ENCODE assay signal across 9 mouse cellular contexts in genomic region chr3:92153322-92153721, GRCm38 (mm10). TPM values are rescaled to one million over a fixed set of nuclear protein-coding genes. Genes with fewer than 3 reads are reported as not detected.
DNase-seq lines count a peak whose midpoint lies in the region; ATAC-seq and TF ChIP-seq lines count a peak whose summit lies in the region.
"Had no signal": no experiment of that assay in that cellular context is flagged by ENCODE, and none has a peak within 500 bp of the region (broad histone marks: within the 10 kb centered on the region; RNA-seq: fewer than 3 reads in every experiment).

No protein-coding gene starts in this region.

- H3K27ac ChIP-seq in gastrocnemius, adult 2 months = no peak overlapping the region
- no peak overlapping the region for H3K27ac ChIP-seq in forebrain, embryonic 15.5 days (replicated peaks)

- TF ChIP-seq CTCF in gastrocnemius, adult 2 months (IDR thresholded peaks at IDR 0.05) = peak; percentile 56

- H3K4me3 ChIP-seq in gastrocnemius, adult 2 months = no peak overlapping the region
- H3K4me3 ChIP-seq in forebrain, embryonic 15.5 days = no peak overlapping the region

- ATAC-seq in forebrain, embryonic 15.5 days (replicated peaks) = 0 out of 2 replicates have a peak, but pooled peaks have one; percentile 27
- 0 out of 2 replicates have a peak, but pooled peaks have one; percentile 54 for ATAC-seq in megakaryocyte, adult 5-6 weeks (ENCODE audit: poor library complexity, severe bottlenecking)

- intact Hi-C loops in gastrocnemius, adult 2 months (cut with DNase I) = no loop called here

- no peak for DNase-seq in gastrocnemius, adult 2 months
- no peak for DNase-seq in gastrocnemius, adult 8-10 months (ENCODE audit: low spot score in 2 of 2)
- peak; percentile 87 for DNase-seq in 3T3-L1 (ENCODE audit: low read depth, low spot score)
- peak; percentile 43 to 49 for DNase-seq in adrenal gland, adult 18-20 months (ENCODE audit: low spot score in 2 of 2)
- peak; percentile 50 to 61 for DNase-seq in kidney, postnatal 4 days
- DNase-seq in spleen, postnatal 36 days (ENCODE audit: low spot score in 2 of 2) = no peak

- no peaks in the 10 kb centered on the region for H3K9me3 ChIP-seq in forebrain, embryonic 15.5 days

- H3K27me3 ChIP-seq in forebrain, embryonic 15.5 days = no peaks in the 10 kb centered on the region

- no peaks in the 10 kb centered on the region for H3K36me3 ChIP-seq in forebrain, embryonic 15.5 days

- no peak overlapping the region for H3K9ac ChIP-seq in forebrain, embryonic 15.5 days (replicated peaks)

- no peak overlapping the region for H3K4me2 ChIP-seq in forebrain, embryonic 15.5 days (replicated peaks)

- H3K4me1 ChIP-seq in forebrain, embryonic 15.5 days = no peaks in the 10 kb centered on the region

RNA-seq across cellular contexts. Expression of gene Lelp1, which starts 10.8 kb away (rescaled TPM):
- total RNA-seq in gastrocnemius, adult 2 months (2021) = not detected
- not detected for total RNA-seq in gastrocnemius, adult 8-10 months (2022)
- total RNA-seq in adrenal gland, adult 18-20 months (2021) = not detected
- polyA plus RNA-seq in forebrain, embryonic 15.5 days (2015; fragmentation: Nextera tagmentation; extraction: Ambion mirVana) = not detected in 2 replicates
- not detected in 2 replicates for total RNA-seq in megakaryocyte, adult 5-6 weeks (2015)
- not detected in 2 replicates for total RNA-seq in megakaryocyte, adult 5-6 weeks (2017)
- total RNA-seq: layer of hippocampus, adult 8-10 months had no signal

RNA-seq across cellular contexts. Expression of gene Prr9, which starts 29.6 kb away (rescaled TPM):
- not detected for total RNA-seq in gastrocnemius, adult 2 months (2021)
- not detected for total RNA-seq in gastrocnemius, adult 8-10 months (2022)
- total RNA-seq in adrenal gland, adult 18-20 months (2021) = not detected
- polyA plus RNA-seq in forebrain, embryonic 15.5 days (2015; fragmentation: Nextera tagmentation; extraction: Ambion mirVana) = not detected in 2 replicates
- not detected in 2 replicates for total RNA-seq in megakaryocyte, adult 5-6 weeks (2015)
- total RNA-seq in megakaryocyte, adult 5-6 weeks (2017) = not detected in 2 replicates
- total RNA-seq: layer of hippocampus, adult 8-10 months had no signal

Comparison
In these comparisons a context has a peak if more than half of its experiments do, and no peak if none do; other contexts are left out.
1. DNase-seq: peak in 3T3-L1 (single experiment), adrenal gland, adult 18-20 months (2 of 2) and kidney, postnatal 4 days (2 of 2); none in gastrocnemius, adult 2 months (single experiment), gastrocnemius, adult 8-10 months (0 of 2) and spleen, postnatal 36 days (0 of 2).